Mouse (Mus musculus): ENCODE data around the gene Bysl. TPM values are rescaled to one million over a fixed set of nuclear protein-coding genes. Genes with fewer than 3 reads are reported as not detected.

The Bysl gene
- polyA plus RNA-seq, 1 experiment: 3.4 TPM

DNA sequence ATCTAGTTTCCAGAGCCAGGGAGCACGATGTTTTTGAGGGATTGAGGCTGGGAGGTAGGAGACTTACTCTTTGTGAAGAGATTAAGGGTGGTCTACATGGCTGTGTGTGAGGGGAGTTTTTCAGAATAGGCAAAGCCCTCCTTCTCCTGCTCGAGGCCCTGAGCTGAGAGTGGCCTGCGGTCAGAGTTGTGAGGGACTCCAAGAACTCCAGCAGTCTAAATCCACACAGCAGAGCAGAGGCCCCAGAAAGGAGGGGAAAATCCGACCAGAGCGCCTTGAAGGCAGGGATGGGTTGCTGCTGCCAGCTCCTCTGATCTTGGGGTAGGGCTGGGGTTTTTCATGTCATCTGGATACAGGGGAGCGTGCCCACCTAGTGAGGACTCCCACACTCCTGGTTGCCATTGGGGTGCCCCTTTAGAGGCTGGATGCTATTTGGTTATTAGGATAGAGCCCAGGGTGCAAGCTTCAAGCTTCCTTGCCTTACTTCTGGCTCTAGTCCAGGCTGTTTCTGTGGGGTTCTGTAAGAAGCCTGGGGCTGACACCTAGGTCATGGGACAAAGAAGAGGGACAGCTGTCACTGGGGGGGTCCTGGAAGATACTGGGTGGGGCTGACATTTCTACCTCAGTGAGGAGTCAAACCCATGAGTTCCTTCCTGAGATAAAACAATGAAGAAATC lies 15.0 kb downstream of the Bysl start:
- Histone ChIP-seq H3K27me3 (ENCODE audit: control insufficient read depth) (no peaks in the 10 kb centered on the region), H3K9me3 (ENCODE audit: control insufficient read depth, low read length) (no peaks in the 10 kb centered on the region), H3K4me1 (ENCODE audit: control insufficient read depth) (peaks cover 81% of the 10 kb centered on the region), H3K36me3 (ENCODE audit: control insufficient read depth) (peaks cover 75% of the 10 kb centered on the region), H3K4me3 (replicated peaks) (peak overlapping the region; percentile 100)
- TF ChIP-seq GATA1 (IDR thresholded peaks at IDR 0.05; ENCODE audit: low read length): no peak
- no peak for TF ChIP-seq TAL1 (IDR thresholded peaks at IDR 0.05; ENCODE audit: low read length)

DNA sequence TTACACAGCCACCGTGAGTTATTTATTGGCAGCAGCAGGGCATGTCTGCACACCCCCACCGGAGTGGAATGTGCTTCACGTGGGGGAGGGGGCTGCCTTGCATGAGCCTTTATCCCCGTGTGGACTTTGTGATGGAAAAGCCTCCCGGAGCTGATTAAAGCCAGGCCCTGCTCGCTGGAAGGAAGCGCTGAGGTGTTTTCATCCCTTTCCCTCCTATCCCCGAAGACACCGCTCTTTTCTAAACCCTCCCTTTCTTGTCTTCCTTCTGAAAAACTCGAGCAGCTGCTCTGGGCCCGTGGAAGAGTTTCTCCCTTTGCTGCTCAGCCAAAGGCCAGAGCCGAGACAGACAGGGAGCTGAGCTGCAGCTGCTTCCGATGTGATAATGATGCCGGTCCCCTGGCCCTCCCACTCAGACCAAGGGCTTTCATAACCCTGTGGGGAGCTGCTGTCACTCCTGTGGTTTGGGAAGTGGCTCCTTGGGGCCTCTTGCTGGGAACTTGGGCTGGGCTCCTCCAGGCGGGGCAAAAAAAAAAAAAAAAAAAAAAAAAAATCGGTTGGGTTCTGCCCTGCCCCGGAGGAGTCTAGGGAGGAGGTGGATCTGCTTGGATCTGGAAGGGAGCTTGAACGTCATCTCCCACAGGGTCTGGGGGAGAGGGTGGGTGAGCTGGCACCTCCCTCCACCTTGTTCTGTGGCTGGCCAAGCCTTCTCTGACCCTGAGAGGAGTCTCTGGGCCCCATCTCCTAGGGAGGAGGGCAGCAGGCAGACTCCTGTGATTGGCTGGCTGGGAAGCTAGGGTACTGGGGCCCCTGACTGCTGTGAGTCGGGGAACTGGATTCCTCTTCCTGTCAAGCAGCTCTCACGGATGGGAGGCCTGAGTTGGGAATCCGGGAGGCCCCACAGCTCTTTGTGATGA lies 15.8 kb downstream of the Bysl start:
- no peaks in the 10 kb centered on the region for H3K27me3 ChIP-seq (ENCODE audit: control insufficient read depth)
- H3K4me3 ChIP-seq (replicated peaks): peak overlapping the region; percentile 100
- H3K36me3 ChIP-seq (ENCODE audit: control insufficient read depth): peaks cover 67% of the 10 kb centered on the region
- no peaks in the 10 kb centered on the region for H3K9me3 ChIP-seq (ENCODE audit: control insufficient read depth, low read length)
- TF ChIP-seq GATA1 (IDR thresholded peaks at IDR 0.05; ENCODE audit: low read length) (no peak), TAL1 (IDR thresholded peaks at IDR 0.05; ENCODE audit: low read length) (no peak)
- H3K4me1 ChIP-seq (ENCODE audit: control insufficient read depth): peaks cover 81% of the 10 kb centered on the region

DNA sequence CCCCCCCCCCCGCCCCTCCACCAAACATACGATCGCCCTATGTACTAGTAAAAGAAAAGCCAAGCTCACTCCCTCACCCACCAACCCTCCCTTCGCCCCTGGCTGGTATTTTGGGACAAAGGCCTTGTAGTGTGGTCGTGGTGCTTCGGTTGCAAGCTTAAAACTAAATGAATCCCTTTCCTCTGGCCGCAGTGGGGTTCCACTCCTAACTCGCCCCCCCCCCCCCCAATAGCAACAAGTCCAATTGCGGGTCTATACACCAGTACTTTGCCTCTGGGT lies 16.4 kb downstream of the Bysl start:
- no peaks in the 10 kb centered on the region for H3K9me3 ChIP-seq (ENCODE audit: control insufficient read depth, low read length)
- H3K36me3 ChIP-seq (ENCODE audit: control insufficient read depth): peaks cover 61% of the 10 kb centered on the region
- peaks cover 79% of the 10 kb centered on the region for H3K4me1 ChIP-seq (ENCODE audit: control insufficient read depth)
- TF ChIP-seq TAL1 (IDR thresholded peaks at IDR 0.05; ENCODE audit: low read length) (no peak), GATA1 (IDR thresholded peaks at IDR 0.05; ENCODE audit: low read length) (no peak)
- no peaks in the 10 kb centered on the region for H3K27me3 ChIP-seq (ENCODE audit: control insufficient read depth)
- peak overlapping the region; percentile 100 for H3K4me3 ChIP-seq (replicated peaks)

DNA sequence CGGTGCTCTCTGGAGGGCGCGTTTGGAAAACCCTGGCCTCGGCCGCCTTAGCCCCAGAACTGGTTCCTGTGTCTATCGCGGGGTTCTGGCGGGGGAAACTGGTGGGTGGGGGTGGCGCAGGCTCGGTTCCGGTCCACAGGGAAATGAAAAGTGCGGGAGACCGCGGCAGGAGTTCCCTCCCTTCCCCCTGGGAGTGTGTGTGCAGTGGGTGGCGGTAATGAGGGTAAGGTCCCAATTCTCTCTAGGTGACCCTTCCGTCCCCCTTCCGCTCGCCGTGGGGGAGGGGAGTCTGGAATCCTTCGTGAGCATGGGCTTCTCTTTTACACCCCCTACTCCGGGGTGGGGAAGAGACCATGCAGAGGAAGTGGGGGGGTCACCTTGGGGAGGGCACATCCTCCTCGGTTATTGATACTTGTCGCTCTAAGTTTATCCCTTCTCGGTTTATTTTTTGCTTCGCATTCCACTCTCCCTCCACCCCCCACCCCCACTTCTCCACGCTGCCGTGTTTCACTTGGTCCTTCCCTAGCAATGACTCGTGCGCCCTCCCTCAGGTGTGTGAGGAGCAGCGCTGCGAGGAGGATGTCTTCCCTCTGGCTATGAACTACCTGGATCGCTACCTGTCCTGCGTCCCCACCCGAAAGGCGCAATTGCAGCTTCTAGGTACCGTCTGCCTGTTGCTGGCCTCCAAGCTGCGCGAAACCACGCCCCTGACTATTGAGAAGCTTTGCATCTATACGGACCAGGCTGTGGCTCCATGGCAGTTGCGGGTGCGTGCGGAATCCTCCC lies 16.9 kb downstream of the Bysl start:
- TF ChIP-seq GATA1 (IDR thresholded peaks at IDR 0.05; ENCODE audit: low read length) (no peak), TAL1 (IDR thresholded peaks at IDR 0.05; ENCODE audit: low read length) (no peak)
- H3K36me3 ChIP-seq (ENCODE audit: control insufficient read depth): peaks cover 56% of the 10 kb centered on the region
- H3K4me3 ChIP-seq (replicated peaks): peak overlapping the region; percentile 100
- H3K27me3 ChIP-seq (ENCODE audit: control insufficient read depth): no peaks in the 10 kb centered on the region
- H3K4me1 ChIP-seq (ENCODE audit: control insufficient read depth): peaks cover 79% of the 10 kb centered on the region
- no peaks in the 10 kb centered on the region for H3K9me3 ChIP-seq (ENCODE audit: control insufficient read depth, low read length)

DNA sequence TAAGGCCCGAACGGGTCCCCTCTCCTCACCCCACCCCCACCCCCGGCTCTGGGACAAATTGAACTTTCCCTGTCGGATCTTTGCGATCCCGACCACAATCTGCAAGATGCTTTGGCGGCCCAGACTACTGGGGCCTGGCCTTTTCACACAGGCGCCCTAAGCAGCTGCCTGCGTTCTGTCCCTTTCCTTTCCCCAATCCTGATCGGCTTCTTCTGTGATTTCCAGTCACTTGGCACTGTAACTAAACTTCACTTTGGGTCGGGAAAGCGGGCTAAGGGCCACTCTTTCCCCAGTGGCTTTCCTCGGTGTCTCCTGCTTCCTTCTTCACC lies 17.5 kb downstream of the Bysl start:
- Histone ChIP-seq H3K4me3 (replicated peaks) (peak overlapping the region; percentile 100), H3K4me1 (ENCODE audit: control insufficient read depth) (peaks cover 77% of the 10 kb centered on the region), H3K27me3 (ENCODE audit: control insufficient read depth) (no peaks in the 10 kb centered on the region), H3K36me3 (ENCODE audit: control insufficient read depth) (peaks cover 50% of the 10 kb centered on the region), H3K9me3 (ENCODE audit: control insufficient read depth, low read length) (no peaks in the 10 kb centered on the region)
- TF ChIP-seq TAL1 (IDR thresholded peaks at IDR 0.05; ENCODE audit: low read length) (no peak), GATA1 (IDR thresholded peaks at IDR 0.05; ENCODE audit: low read length) (no peak)

DNA sequence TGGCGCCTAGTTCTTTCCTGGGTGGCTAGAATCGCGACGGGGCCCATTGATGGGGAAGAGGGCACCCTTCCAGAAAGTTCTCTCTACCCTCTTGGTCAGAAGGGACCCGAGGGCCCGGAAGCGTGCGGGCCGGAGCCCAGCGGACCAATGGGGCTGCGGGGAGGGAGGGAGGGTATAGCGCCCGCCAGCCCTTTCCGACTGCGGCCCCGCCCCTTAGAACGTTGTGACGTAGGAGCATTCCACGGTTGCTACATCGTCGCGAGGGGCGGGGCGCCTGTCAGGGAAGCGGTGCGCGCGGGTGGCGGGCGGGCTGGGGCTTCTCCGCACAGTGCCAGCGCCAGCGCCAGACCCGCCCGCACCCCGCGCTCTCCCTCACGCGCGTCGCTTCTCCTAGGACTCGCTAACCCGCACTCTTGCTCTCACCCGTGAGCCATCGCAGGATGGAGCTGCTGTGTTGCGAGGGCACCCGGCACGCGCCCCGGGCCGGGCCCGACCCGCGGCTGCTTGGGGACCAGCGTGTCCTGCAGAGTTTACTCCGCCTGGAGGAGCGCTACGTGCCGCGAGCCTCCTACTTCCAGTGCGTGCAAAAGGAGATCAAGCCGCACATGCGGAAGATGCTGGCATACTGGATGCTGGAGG lies 18.0 kb downstream of the Bysl start:
- Histone ChIP-seq H3K9me3 (ENCODE audit: control insufficient read depth, low read length) (no peaks in the 10 kb centered on the region), H3K4me3 (replicated peaks) (peak overlapping the region; percentile 100), H3K36me3 (ENCODE audit: control insufficient read depth) (peaks cover 45% of the 10 kb centered on the region), H3K27me3 (ENCODE audit: control insufficient read depth) (no peaks in the 10 kb centered on the region), H3K4me1 (ENCODE audit: control insufficient read depth) (peaks cover 74% of the 10 kb centered on the region)
- TF ChIP-seq TAL1 (IDR thresholded peaks at IDR 0.05; ENCODE audit: low read length) (no peak), GATA1 (IDR thresholded peaks at IDR 0.05; ENCODE audit: low read length) (no peak)

DNA sequence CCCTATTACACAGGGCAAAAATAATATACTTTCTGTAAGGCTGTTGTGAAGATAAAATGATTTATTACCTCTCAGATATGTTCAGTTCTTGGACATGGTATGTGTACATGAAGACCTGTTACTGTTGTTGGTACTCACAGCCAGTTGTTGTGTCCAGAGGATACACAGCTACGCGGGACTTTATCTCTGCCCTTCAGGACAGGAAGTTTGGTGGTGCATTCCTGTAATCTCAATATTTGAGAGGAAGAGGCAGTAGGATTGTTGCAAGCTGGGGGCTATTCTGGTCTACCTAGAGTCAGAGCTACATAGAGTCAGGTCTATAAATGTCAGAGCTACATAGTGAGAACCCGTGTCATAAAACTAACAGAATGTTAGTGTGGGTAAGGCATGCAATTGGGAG lies 20.2 kb downstream of the Bysl start:
- Histone ChIP-seq H3K27me3 (ENCODE audit: control insufficient read depth) (no peaks in the 10 kb centered on the region), H3K4me3 (replicated peaks) (no peak overlapping the region), H3K36me3 (ENCODE audit: control insufficient read depth) (peaks cover 23% of the 10 kb centered on the region), H3K9me3 (ENCODE audit: control insufficient read depth, low read length) (no peaks in the 10 kb centered on the region), H3K4me1 (ENCODE audit: control insufficient read depth) (peaks cover 52% of the 10 kb centered on the region)
- TF ChIP-seq TAL1 (IDR thresholded peaks at IDR 0.05; ENCODE audit: low read length): no peak

DNA sequence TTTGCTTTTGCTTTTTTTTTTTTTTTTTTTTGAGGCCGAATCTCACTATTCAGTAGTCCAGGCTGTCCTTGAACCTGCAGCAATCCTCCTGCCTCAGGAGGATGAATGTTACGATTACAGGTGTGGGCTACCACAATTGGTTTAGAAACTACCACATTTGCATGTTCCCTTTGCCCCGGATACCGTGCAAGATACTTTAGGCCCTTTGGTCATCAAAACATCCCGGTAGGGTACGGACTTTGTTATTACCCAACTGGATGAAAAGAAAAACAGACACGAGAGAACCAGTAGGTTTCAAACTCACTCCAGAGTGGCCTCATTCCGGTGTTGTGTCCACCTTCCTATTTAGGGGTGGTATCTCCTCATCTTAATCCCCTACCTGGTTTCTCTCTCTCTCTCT lies 22.8 kb downstream of the Bysl start:
- Histone ChIP-seq H3K36me3 (ENCODE audit: control insufficient read depth) (peaks cover 3% of the 10 kb centered on the region; the same call in 1 of the 2 replicates), H3K4me1 (ENCODE audit: control insufficient read depth) (peaks cover 64% of the 10 kb centered on the region), H3K9me3 (ENCODE audit: control insufficient read depth, low read length) (no peaks in the 10 kb centered on the region), H3K27me3 (ENCODE audit: control insufficient read depth) (no peaks in the 10 kb centered on the region), H3K4me3 (replicated peaks) (no peak overlapping the region)
- TF ChIP-seq GATA1 (IDR thresholded peaks at IDR 0.05; ENCODE audit: low read length) (no peak), TAL1 (IDR thresholded peaks at IDR 0.05; ENCODE audit: low read length) (no peak)
